Mouse (Mus musculus) MEL (cell line): ENCODE data around the gene Trim14.

ENCODE experiments used
- CHD1 ChIP-seq: IDR thresholded peaks from 2 replicates; pipeline ENCODE4 v1.6.1; 2012; ENCODE audit warnings: low read depth, mild to moderate bottlenecking, inconsistent platforms, low read length, improper control_type of control experiment
- CTCF ChIP-seq, 3 experiments: IDR thresholded peaks in 2 of 3; conservative IDR thresholded peaks in 1 of 3; 2 replicates each; pipeline ENCODE4 v1.5.1; 2011 to 2012; ENCODE audit warnings: low read length in 3 of 3, low read depth in 2 of 3, mild to moderate bottlenecking in 2 of 3, improper control_type of control experiment in 1 of 3, inconsistent platforms in 1 of 3, mixed read lengths in 1 of 3, moderate library complexity in 1 of 3; ENCODE audit not compliant: control insufficient read depth in 1 of 3, insufficient read depth in 1 of 3, poor library complexity in 1 of 3, severe bottlenecking in 1 of 3
- EP300 ChIP-seq, 2 experiments: IDR thresholded peaks; 2 replicates each; pipeline ENCODE4 v1.6.1; 2011; ENCODE audit warnings: improper control_type of control experiment in 2 of 2, low read length in 2 of 2, low read depth in 1 of 2, mild to moderate bottlenecking in 1 of 2
- ETS1 ChIP-seq: IDR thresholded peaks from 2 replicates; pipeline ENCODE4 v1.6.1; 2012; ENCODE audit warnings: low read depth, mild to moderate bottlenecking, inconsistent platforms, low read length, improper control_type of control experiment, moderate library complexity
- GABPA ChIP-seq: IDR thresholded peaks from 2 replicates; pipeline ENCODE4 v1.6.1; 2012; ENCODE audit warnings: low read depth, mild to moderate bottlenecking, inconsistent platforms, low read length, improper control_type of control experiment, moderate library complexity
- GATA1 ChIP-seq: IDR thresholded peaks from 2 replicates; pipeline ENCODE4 v1.6.1; 2011; ENCODE audit warnings: low read depth, low read length, improper control_type of control experiment
- MAX ChIP-seq: IDR thresholded peaks from 2 replicates; pipeline ENCODE4 v1.6.1; 2011; ENCODE audit warnings: low read length, improper control_type of control experiment
- MYC ChIP-seq: IDR thresholded peaks from 2 replicates; pipeline ENCODE4 v1.6.1; 2011; ENCODE audit warnings: low read depth, mild to moderate bottlenecking, low read length, improper control_type of control experiment, moderate library complexity
- NELFE ChIP-seq: IDR thresholded peaks from 2 replicates; pipeline ENCODE4 v1.6.1; 2011; ENCODE audit warnings: low read depth, low read length, improper control_type of control experiment
- POLR2A ChIP-seq, 2 experiments: IDR thresholded peaks; 2 replicates each; pipeline ENCODE4 v1.6.1; 2011 to 2012; ENCODE audit warnings: low read length in 2 of 2, mild to moderate bottlenecking in 2 of 2, control low read depth in 1 of 2, improper control_type of control experiment in 1 of 2, low read depth in 1 of 2, moderate library complexity in 1 of 2; ENCODE audit not compliant: control insufficient read depth in 1 of 2, insufficient read depth in 1 of 2, poor library complexity in 1 of 2
- RAD21 ChIP-seq: IDR thresholded peaks from 2 replicates; pipeline ENCODE4 v1.6.1; 2011; ENCODE audit warnings: mild to moderate bottlenecking, low read depth, low read length, improper control_type of control experiment
- SIN3A ChIP-seq: IDR thresholded peaks from 2 replicates; pipeline ENCODE4 v1.6.1; 2012; ENCODE audit warnings: low read length, improper control_type of control experiment, inconsistent platforms
- ZMIZ1 ChIP-seq: IDR thresholded peaks from 2 replicates; pipeline ENCODE4 v1.6.1; 2012; ENCODE audit warnings: low read depth, mild to moderate bottlenecking, inconsistent platforms, low read length, improper control_type of control experiment, moderate library complexity
- ZNF384 ChIP-seq: IDR thresholded peaks from 2 replicates; pipeline ENCODE4 v1.6.1; 2012; ENCODE audit warnings: low read depth, mild to moderate bottlenecking, inconsistent platforms, low read length, improper control_type of control experiment

- no peak for TF ChIP-seq CTCF (IDR thresholded peaks at IDR 0.05 in 2 of 3, conservative IDR thresholded peaks at IDR 0.05 in 1 of 3; ENCODE audit: control insufficient read depth in 1 of 3, insufficient read depth in 1 of 3, low read depth in 2 of 3, low read length in 3 of 3, poor library complexity in 1 of 3, severe bottlenecking in 1 of 3)
- no peak for TF ChIP-seq CHD1
- no peak for TF ChIP-seq GABPA
- no peak for TF ChIP-seq SIN3A
- no peak for TF ChIP-seq MAX
- TF ChIP-seq GATA1: no peak
- TF ChIP-seq POLR2A (IDR thresholded peaks at IDR 0.05; ENCODE audit: control insufficient read depth in 1 of 2, insufficient read depth in 1 of 2, low read depth in 1 of 2, low read length in 2 of 2, poor library complexity in 1 of 2): no peak
- no peak for TF ChIP-seq ETS1
- no peak for TF ChIP-seq ZNF384
- TF ChIP-seq RAD21: no peak
- TF ChIP-seq ZMIZ1: no peak
- no peak for TF ChIP-seq MYC
- TF ChIP-seq EP300 (IDR thresholded peaks at IDR 0.05; ENCODE audit: low read depth in 1 of 2, low read length in 2 of 2): no peak
- TF ChIP-seq NELFE: no peak
Measured at GRCm38 (mm10) chr4:46523324-46523723, 12.6 kb downstream of the Trim14 start.
